ENCODE assay signal across 9 mouse cellular contexts in genomic region chr11:3963155-3963554, GRCm38 (mm10). TPM values are rescaled to one million over a fixed set of nuclear protein-coding genes. Genes with fewer than 3 reads are reported as not detected.
A peak's percentile ranks its signal among the peaks of the same experiment; 100 is the strongest.
DNase-seq lines count a peak whose midpoint lies in the region; ATAC-seq lines count a peak whose summit lies in the region.
"Had no signal": no experiment of that assay in that cellular context is flagged by ENCODE, and none has a peak within 500 bp of the region (broad histone marks: within the 10 kb centered on the region; RNA-seq: fewer than 3 reads in every experiment).

No protein-coding gene starts in this region.

- ATAC-seq in kidney, embryonic 15.5 days (replicated peaks; ENCODE audit: low FRiP score), result 0 out of 2 replicates have a peak, but pooled peaks have one; percentile 16
- ATAC-seq in midbrain, embryonic 15.5 days (replicated peaks), result peak; percentile 40; the same call in 1 of the 2 replicates

- peaks cover 19% of the 10 kb centered on the region for H3K36me3 ChIP-seq in kidney, embryonic 15.5 days
- 0 out of 2 replicates have a peak, but pooled peaks cover 2% of the 10 kb centered on the region for H3K36me3 ChIP-seq in midbrain, embryonic 15.5 days (replicated peaks)

- H3K4me2 ChIP-seq in kidney, embryonic 15.5 days, result peak overlapping the region; percentile 69
- H3K4me2 ChIP-seq in midbrain, embryonic 15.5 days, result peak overlapping the region; percentile 83

- peaks cover 15% of the 10 kb centered on the region for H3K4me1 ChIP-seq in kidney, embryonic 15.5 days
- peaks cover 25% of the 10 kb centered on the region for H3K4me1 ChIP-seq in midbrain, embryonic 15.5 days

- peak overlapping the region; percentile 77 for H3K4me3 ChIP-seq in kidney, embryonic 15.5 days (replicated peaks)
- H3K4me3 ChIP-seq in midbrain, embryonic 15.5 days, result peak overlapping the region; percentile 82

- H3K27ac ChIP-seq in kidney, embryonic 15.5 days, result peak overlapping the region; percentile 18; the same call in 1 of the 2 replicates
- H3K27ac ChIP-seq in midbrain, embryonic 15.5 days, result peak overlapping the region; percentile 58; the same call in 1 of the 2 replicates

- H3K27me3 ChIP-seq in kidney, embryonic 15.5 days, result no peaks in the 10 kb centered on the region
- no peaks in the 10 kb centered on the region for H3K27me3 ChIP-seq in midbrain, embryonic 15.5 days (replicated peaks)

- 83% methylated on average over 10 of the region's 10 CpGs for WGBS in kidney, embryonic 15.5 days
- 81% methylated on average over 10 of the region's 10 CpGs for WGBS in midbrain, embryonic 15.5 days

- no peak overlapping the region for H3K9ac ChIP-seq in kidney, embryonic 15.5 days
- H3K9ac ChIP-seq in midbrain, embryonic 15.5 days, result no peak overlapping the region

- peak; percentile 43 for DNase-seq in adrenal gland, postnatal 14 days
- no peak for DNase-seq in adrenal gland, adult 2 months
- DNase-seq in right cerebral cortex, postnatal 4 days, result peak; percentile 21
- DNase-seq in right cerebral cortex, postnatal 25 days, result no peak
- no peak for DNase-seq in layer of hippocampus, adult 9-10 months (ENCODE audit: low spot score)
- DNase-seq in frontal cortex, postnatal 25 days (ENCODE audit: low spot score in 2 of 2), result no peak

- no peaks in the 10 kb centered on the region for H3K9me3 ChIP-seq in kidney, embryonic 15.5 days (replicated peaks)
- no peaks in the 10 kb centered on the region for H3K9me3 ChIP-seq in midbrain, embryonic 15.5 days

RNA-seq across cellular contexts. Expression of gene Pes1, which starts 0.6 kb away (rescaled TPM):
- 58.4 and 71.3 TPM in 2 replicates for total RNA-seq in adrenal gland, postnatal 14 days (2021)
- 10 to 100 TPM; 62.1 to 73.2 TPM for total RNA-seq in adrenal gland, adult 2 months (2021)
- polyA plus RNA-seq in adrenal gland, adult 2 months (2012; rRNA removed), result 29.7 and 38.6 TPM in 2 replicates
- polyA plus RNA-seq in kidney, embryonic 15.5 days (2015; fragmentation: Nextera tagmentation; extraction: Ambion mirVana), result 95.1 and 95.5 TPM in 2 replicates
- 57.5 and 60.1 TPM in 2 replicates for polyA plus RNA-seq in midbrain, embryonic 15.5 days (2015; fragmentation: Nextera tagmentation; extraction: Ambion mirVana)

RNA-seq across cellular contexts. Expression of gene 4930556J24Rik, which starts 13.4 kb away (rescaled TPM):
- not detected in 2 replicates for total RNA-seq in adrenal gland, postnatal 14 days (2021)
- not detected for total RNA-seq in adrenal gland, adult 2 months (2021)
- polyA plus RNA-seq in adrenal gland, adult 2 months (2012; rRNA removed), result not detected in 2 replicates
- polyA plus RNA-seq in kidney, embryonic 15.5 days (2015; fragmentation: Nextera tagmentation; extraction: Ambion mirVana), result 0.44 TPM in 1 of 2 replicates, not detected in the other
- 0.23 TPM in 1 of 2 replicates, not detected in the other for polyA plus RNA-seq in midbrain, embryonic 15.5 days (2015; fragmentation: Nextera tagmentation; extraction: Ambion mirVana)
- total RNA-seq: heart, postnatal 14 days had no signal

RNA-seq across cellular contexts. Expression of gene Gal3st1, which starts 20.3 kb away (rescaled TPM):
- total RNA-seq in adrenal gland, postnatal 14 days (2021), result 0.48 and 0.53 TPM in 2 replicates
- under 1 TPM in 1 of 2 experiments, not detected in 1; 0.21 TPM for total RNA-seq in adrenal gland, adult 2 months (2021)
- polyA plus RNA-seq in adrenal gland, adult 2 months (2012; rRNA removed), result 0.63 and 0.79 TPM in 2 replicates
- polyA plus RNA-seq in kidney, embryonic 15.5 days (2015; fragmentation: Nextera tagmentation; extraction: Ambion mirVana), result 5.3 and 6.7 TPM in 2 replicates
- polyA plus RNA-seq in midbrain, embryonic 15.5 days (2015; fragmentation: Nextera tagmentation; extraction: Ambion mirVana), result 5.4 and 5.5 TPM in 2 replicates

RNA-seq across cellular contexts. Expression of gene Tcn2, which starts 31.2 kb away (rescaled TPM):
- 107 and 112 TPM in 2 replicates for total RNA-seq in adrenal gland, postnatal 14 days (2021)
- 100 to 1,000 TPM; 141 TPM for total RNA-seq in adrenal gland, adult 2 months (2021)
- 147 and 160 TPM in 2 replicates for polyA plus RNA-seq in adrenal gland, adult 2 months (2012; rRNA removed)
- polyA plus RNA-seq in kidney, embryonic 15.5 days (2015; fragmentation: Nextera tagmentation; extraction: Ambion mirVana), result 92.9 and 102 TPM in 2 replicates
- polyA plus RNA-seq in midbrain, embryonic 15.5 days (2015; fragmentation: Nextera tagmentation; extraction: Ambion mirVana), result 22.6 and 24.9 TPM in 2 replicates

RNA-seq across cellular contexts. Expression of gene Slc35e4, which starts 48.7 kb away (rescaled TPM):
- total RNA-seq in adrenal gland, postnatal 14 days (2021), result 3.4 and 5.4 TPM in 2 replicates
- total RNA-seq in adrenal gland, adult 2 months (2021), result 10 to 100 TPM in 1 of 2 experiments, 1 to 10 TPM in 1; 3.1 to 13.5 TPM
- 13.9 and 19.3 TPM in 2 replicates for polyA plus RNA-seq in adrenal gland, adult 2 months (2012; rRNA removed)
- 4.6 and 5.1 TPM in 2 replicates for polyA plus RNA-seq in kidney, embryonic 15.5 days (2015; fragmentation: Nextera tagmentation; extraction: Ambion mirVana)
- 17.9 and 19.4 TPM in 2 replicates for polyA plus RNA-seq in midbrain, embryonic 15.5 days (2015; fragmentation: Nextera tagmentation; extraction: Ambion mirVana)

Comparison
In these comparisons a context has a peak if more than half of its experiments do, and no peak if none do; other contexts are left out.
1. DNase-seq: peak in adrenal gland, postnatal 14 days (single experiment) and right cerebral cortex, postnatal 4 days (single experiment); none in adrenal gland, adult 2 months (single experiment), right cerebral cortex, postnatal 25 days (single experiment), layer of hippocampus, adult 9-10 months (single experiment) and frontal cortex, postnatal 25 days (0 of 2).